Mouse (Mus musculus) stomach, embryonic 14.5 days (tissue): ENCODE data around the gene Gm10053. TPM values are rescaled to one million over a fixed set of nuclear protein-coding genes. Genes with fewer than 3 reads are reported as not detected.
"Not testable (repeated sequence)": the region's sequence is repeated elsewhere in the genome, so short reads cannot be mapped to it uniquely, and the experiment has no call there.

Experiments
- ATAC-seq: fragments of 200-750 bp; cut with Nextera tagmentation; 2 replicates; pipeline ENCODE4 v1.8.0; 2017; ENCODE audit warnings: low read depth, moderate TSS enrichment; ENCODE audit not compliant: insufficient number of reproducible peaks, insufficient read depth, low FRiP score
- H3K27ac ChIP-seq: fragments of 300-500 bp; sonication (generic); 2 replicates; pipeline ENCODE4 v1.5.1; 2014; ENCODE audit warnings: mild to moderate bottlenecking, low read length, moderate library complexity, mixed read lengths
- H3K27me3 ChIP-seq: fragments of 300-500 bp; sonication (generic); 2 replicates; pipeline ENCODE4 v1.6.1; 2014; ENCODE audit warnings: low read length, control low read depth, mixed read lengths; ENCODE audit not compliant: control insufficient read depth, insufficient read depth
- H3K36me3 ChIP-seq: fragments of 300-500 bp; sonication (generic); 2 replicates; pipeline ENCODE4 v1.6.1; 2014; ENCODE audit warnings: mild to moderate bottlenecking, control low read depth, low read length, moderate library complexity, mixed read lengths; ENCODE audit not compliant: control insufficient read depth, insufficient read depth
- H3K4me1 ChIP-seq: fragments of 300-500 bp; sonication (generic); 2 replicates; pipeline ENCODE4 v1.6.1; 2014; ENCODE audit warnings: low read length, control low read depth, mixed read lengths; ENCODE audit not compliant: control insufficient read depth, insufficient read depth
- H3K4me2 ChIP-seq: fragments of 300-500 bp; sonication (generic); replicated peaks from 2 replicates; pipeline ENCODE4 v1.6.1; 2014; ENCODE audit warnings: low read depth, low read length, control low read depth
- H3K4me3 ChIP-seq: fragments of 300-500 bp; sonication (generic); 2 replicates; pipeline ENCODE4 v1.5.1; 2014; ENCODE audit warnings: low read depth, low read length, control low read depth
- H3K9ac ChIP-seq: fragments of 300-500 bp; sonication (generic); replicated peaks from 2 replicates; pipeline ENCODE4 v1.6.1; 2014; ENCODE audit warnings: low read depth, mild to moderate bottlenecking, control low read depth, low read length, moderate library complexity, mixed read lengths
- H3K9me3 ChIP-seq: fragments of 300-500 bp; sonication (generic); 2 replicates; pipeline ENCODE4 v1.6.1; 2016; ENCODE audit warnings: low read depth, low read length, control low read depth; ENCODE audit not compliant: control insufficient read depth
- WGBS: fragments of 180-500 bp; shearing (Covaris S2); extraction: QIAGEN DNeasy Blood & Tissue Kit; methylation state at CpG from one replicate; pipeline ENCODE4 v1.1.7; 2014; 5-methylcytosine and 5-hydroxymethylcytosine counted together
- polyA plus RNA-seq: library from polyadenylated mRNA; unstranded; fragments of >200 nt; fragmentation: Nextera tagmentation; extraction: Ambion mirVana; gene quantifications from 2 replicates; pipeline ENCODE4 v1.2.1, GENCODE M21; 2014

Gm10053 gene
- 206 and 216 TPM in 2 replicates for polyA plus RNA-seq

DNA sequence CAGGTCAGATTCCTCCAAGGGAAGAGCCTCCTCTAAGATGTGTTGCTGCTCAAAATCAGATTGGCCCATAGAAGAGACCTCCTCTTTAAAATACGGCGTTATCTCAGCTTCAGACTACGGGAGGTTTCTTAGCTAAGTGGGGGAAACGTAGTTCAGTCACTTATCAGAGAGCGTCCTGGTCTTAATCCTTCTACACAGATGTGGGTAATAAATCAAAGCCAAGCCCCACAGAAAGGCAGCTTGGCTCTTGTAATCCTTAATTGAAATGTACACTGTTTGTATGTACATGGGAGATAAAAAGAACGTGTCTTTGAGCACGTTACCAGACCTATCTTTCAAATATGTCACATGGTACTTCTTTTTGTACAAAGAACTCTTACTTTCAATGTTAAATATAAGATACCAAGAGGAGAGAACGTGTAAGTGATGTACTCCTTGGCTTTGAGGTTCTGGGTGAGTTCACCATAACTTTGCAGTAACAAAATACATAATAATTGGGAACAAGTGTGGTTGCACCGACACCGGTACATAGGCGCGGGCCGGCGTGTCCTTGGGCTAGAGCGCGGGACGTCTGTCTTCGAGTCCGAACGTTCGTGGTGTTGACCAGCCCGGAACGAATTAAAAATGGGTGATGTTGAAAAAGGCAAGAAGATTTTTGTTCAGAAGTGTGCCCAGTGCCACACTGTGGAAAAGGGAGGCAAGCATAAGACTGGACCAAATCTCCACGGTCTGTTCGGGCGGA is at the start of gene Gm10053:
Gene Gm10053, plus strand, starts transcription at position 558 of the 742 bp plus-strand sequence.
- Histone ChIP-seq H3K4me1 (peaks cover 13% of the 10 kb centered on the region; the same call in 1 of the 2 replicates), H3K27ac (peak within 1 kb of the TSS; percentile 61)
- not testable (repeated sequence) for H3K27me3 ChIP-seq, H3K9me3 ChIP-seq, H3K36me3 ChIP-seq, H3K4me2 ChIP-seq, H3K9ac ChIP-seq, H3K4me3 ChIP-seq
- 60% methylated on average over 23 of the region's 26 CpGs for WGBS
- ATAC-seq, result peak; percentile 42; the same call in 1 of the 2 replicates

DNA sequence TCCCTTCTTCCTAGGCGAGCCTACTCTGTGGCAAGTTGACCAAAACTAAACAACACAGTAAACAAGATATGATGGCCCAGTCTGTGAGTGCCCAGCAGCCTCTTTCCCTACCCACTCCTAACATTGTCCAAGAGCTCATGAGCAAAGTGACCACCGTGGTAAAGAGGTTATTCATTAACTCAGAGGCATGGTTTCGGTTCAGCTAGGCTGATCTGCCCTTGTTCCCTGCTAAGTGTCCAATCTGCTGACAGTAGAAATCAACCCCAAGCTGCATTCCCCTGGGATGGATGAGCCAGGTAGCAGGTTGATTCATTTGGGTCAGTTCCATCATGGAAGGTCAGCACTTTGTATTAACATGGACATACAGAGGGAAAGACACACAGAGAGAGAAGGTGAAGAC is 33.4 kb upstream of the Gm10053 start:
- Histone ChIP-seq H3K4me2 (no peak overlapping the region), H3K4me3 (no peak overlapping the region), H3K4me1 (peaks cover 25% of the 10 kb centered on the region), H3K9me3 (no peaks in the 10 kb centered on the region), H3K36me3 (no peaks in the 10 kb centered on the region), H3K27ac (no peak overlapping the region), H3K27me3 (no peaks in the 10 kb centered on the region), H3K9ac (no peak overlapping the region)
- WGBS, result 70% methylated on average over 3 of the region's 3 CpGs
- ATAC-seq, result no peak

DNA sequence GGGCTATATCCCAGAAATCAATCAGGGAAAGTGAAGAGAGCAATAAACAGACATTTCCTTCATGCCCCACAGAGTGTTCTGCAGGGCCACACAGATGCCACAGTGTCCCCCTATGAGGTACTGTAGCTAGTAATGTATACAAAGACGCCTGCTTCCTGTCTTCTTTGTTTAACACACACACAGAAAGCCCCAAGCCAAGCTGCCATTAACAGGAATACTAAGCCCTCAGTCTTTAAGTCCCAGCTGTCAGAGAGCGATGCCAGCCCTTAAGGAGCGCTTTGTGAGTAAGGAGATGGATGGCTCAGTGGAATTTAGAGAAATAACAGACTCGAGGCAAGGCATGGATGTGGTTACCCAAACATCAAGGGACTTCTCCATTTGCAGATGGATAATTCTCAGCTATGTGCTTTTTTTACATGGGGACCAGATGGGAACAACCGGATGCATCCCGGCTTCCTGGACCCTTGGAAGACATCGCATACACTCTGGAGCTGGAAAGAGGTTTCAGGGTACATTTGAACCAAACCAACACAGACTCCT is 30.4 kb upstream of the Gm10053 start:
- WGBS, result 22% methylated on average over 7 of the region's 7 CpGs
- ATAC-seq, result peak; percentile 81; the same call in 1 of the 2 replicates
- Histone ChIP-seq H3K36me3 (no peaks in the 10 kb centered on the region), H3K27ac (peak overlapping the region; percentile 83), H3K4me3 (no peak overlapping the region), H3K27me3 (no peaks in the 10 kb centered on the region), H3K9ac (no peak overlapping the region), H3K9me3 (no peaks in the 10 kb centered on the region), H3K4me2 (no peak overlapping the region; the same call in 1 of the 2 replicates), H3K4me1 (peaks cover 32% of the 10 kb centered on the region)

DNA sequence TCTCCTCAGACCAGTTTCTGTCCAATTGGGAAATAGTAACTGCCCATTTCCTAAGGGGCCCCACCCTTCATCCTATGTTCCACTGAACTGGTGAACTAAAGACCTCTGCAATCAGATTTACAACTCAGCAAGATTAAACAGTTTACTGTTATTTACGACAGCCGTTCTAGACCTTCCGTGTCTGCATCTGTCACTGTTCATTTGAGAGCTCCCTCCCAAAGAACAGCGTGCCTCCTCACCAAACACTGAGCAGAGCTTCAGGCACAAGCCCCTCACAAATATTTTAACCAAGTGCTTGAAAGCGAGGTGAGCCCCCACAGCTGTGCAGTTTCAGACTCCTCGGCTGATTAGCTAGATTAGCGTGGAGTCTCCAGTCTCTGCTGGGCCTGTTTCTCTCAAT is 27.1 kb upstream of the Gm10053 start:
- Histone ChIP-seq H3K36me3 (no peaks in the 10 kb centered on the region), H3K4me2 (no peak overlapping the region), H3K4me1 (peaks cover 49% of the 10 kb centered on the region), H3K9ac (no peak overlapping the region), H3K27me3 (no peaks in the 10 kb centered on the region), H3K4me3 (no peak overlapping the region), H3K27ac (peak overlapping the region; percentile 88), H3K9me3 (no peaks in the 10 kb centered on the region)
- peak; percentile 63; the same call in 1 of the 2 replicates for ATAC-seq
- 17% methylated on average over 7 of the region's 7 CpGs for WGBS

DNA sequence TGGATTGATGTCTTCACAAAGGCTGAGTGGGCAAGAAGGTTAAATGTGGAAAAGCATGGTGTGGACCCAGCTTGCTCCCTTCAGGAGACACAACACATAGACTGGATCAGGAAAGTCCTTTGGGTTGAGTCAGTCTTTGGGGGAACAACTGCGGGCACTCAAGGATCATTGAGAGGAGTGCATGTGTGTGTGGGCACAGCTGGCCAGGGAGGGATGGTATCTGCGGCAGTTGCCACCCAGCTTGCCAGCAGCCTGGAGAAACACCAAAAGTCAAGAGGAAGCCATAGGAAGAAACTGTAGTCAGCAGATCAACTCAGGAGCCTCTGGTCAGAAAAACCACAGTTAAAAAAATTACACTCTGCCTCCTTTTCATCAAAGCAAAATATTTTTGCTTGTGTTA is 26.6 kb upstream of the Gm10053 start:
- H3K4me2 ChIP-seq, result no peak overlapping the region

DNA sequence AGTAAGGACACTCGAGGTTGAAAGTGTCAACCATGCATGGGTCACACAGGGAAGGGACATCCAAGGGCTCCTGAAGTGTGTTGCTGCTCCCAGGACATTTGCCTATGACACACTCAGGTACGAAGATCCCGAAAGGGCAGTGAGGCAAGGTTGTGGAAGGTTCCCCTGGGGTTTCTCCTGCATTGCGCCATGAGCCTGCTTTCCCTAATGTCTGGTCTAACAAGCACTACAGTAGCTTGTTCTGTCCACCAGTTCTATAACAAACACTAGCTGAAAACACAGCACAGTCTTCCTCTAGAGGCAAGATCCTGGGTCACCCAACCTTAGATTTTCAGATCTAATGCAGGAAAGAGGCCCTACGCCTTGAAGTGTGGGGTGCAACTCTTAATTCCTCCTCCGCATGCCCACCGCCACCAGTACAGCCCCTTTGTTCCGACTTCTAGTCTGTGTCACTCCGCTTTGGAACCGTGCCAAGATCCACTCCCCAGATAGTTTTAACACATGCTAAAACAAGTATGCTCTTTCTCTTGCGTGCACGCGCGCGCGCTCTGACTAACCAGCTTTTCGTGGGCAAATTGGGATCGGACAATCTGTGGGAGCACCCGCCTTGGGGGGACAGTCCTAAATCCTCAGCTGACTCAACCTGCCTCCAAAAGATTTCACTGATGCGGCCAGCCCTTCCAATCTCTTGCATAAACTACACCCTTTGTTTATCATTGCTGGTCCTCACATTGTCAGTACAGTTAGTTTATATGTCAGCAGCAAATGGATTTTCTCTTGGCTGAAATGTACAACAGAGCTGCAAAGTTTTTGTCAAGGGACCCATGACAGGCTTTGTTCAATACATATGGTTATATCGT is 23.8 kb upstream of the Gm10053 start:
- Histone ChIP-seq H3K27ac (peak overlapping the region; percentile 88), H3K4me3 (no peak overlapping the region), H3K4me2 (peak overlapping the region; percentile 5), H3K9me3 (no peaks in the 10 kb centered on the region), H3K9ac (no peak overlapping the region), H3K4me1 (peaks cover 36% of the 10 kb centered on the region), H3K27me3 (no peaks in the 10 kb centered on the region), H3K36me3 (no peaks in the 10 kb centered on the region)
- WGBS, result 49% methylated on average over 21 of the region's 21 CpGs
- ATAC-seq, result peak; percentile 35; the same call in 1 of the 2 replicates

More for the DNA sequence above, 26.6 kb upstream of the Gm10053 start:
- WGBS, result 40% methylated on average over 2 of the region's 2 CpGs
- peaks cover 47% of the 10 kb centered on the region for H3K4me1 ChIP-seq
- no peak for ATAC-seq
- H3K4me3 ChIP-seq, result no peak overlapping the region
- no peaks in the 10 kb centered on the region for H3K9me3 ChIP-seq
- H3K27ac ChIP-seq, result peak overlapping the region; percentile 88
- H3K27me3 ChIP-seq, result no peaks in the 10 kb centered on the region
- no peak overlapping the region for H3K9ac ChIP-seq
- no peaks in the 10 kb centered on the region for H3K36me3 ChIP-seq

DNA sequence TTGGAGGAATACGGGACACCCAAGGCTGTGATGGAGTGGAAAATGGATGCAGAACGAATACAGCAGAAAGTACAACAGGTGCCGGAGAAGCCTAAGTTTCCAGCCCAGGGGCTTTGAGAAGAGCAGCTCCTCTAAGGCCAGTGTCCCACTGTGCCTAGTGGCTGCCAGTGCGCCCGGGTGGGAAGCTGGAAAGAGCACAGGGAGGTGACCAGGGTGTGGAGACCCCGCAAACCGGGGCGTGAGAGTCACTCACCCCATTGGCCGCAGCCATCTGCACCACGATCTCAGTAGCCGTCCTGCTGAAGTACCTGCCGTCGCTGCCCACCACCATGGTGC is 14.2 kb upstream of the Gm10053 start:
- peak overlapping the region; percentile 71 for H3K9ac ChIP-seq
- ATAC-seq, result 0 out of 2 replicates have a peak, but pooled peaks have one; percentile 12
- peak overlapping the region; percentile 60 for H3K4me2 ChIP-seq
- H3K36me3 ChIP-seq, result no peaks in the 10 kb centered on the region
- 10% methylated on average over 13 of the region's 13 CpGs for WGBS
- peak overlapping the region; percentile 68 for H3K4me3 ChIP-seq
- no peaks in the 10 kb centered on the region for H3K27me3 ChIP-seq
- no peaks in the 10 kb centered on the region for H3K9me3 ChIP-seq
- peaks cover 14% of the 10 kb centered on the region for H3K4me1 ChIP-seq
- peak overlapping the region; percentile 80 for H3K27ac ChIP-seq
